Mouse (Mus musculus) bone marrow macrophage, adult 2 months (primary cell): ENCODE results near the gene 4930564D02Rik.

ENCODE experiments used
- CTCF ChIP-seq: IDR thresholded peaks from 2 replicates; pipeline ENCODE4 v1.5.1; 2012; ENCODE audit warnings: low read depth, mild to moderate bottlenecking, low read length, moderate library complexity
- POLR2A ChIP-seq: IDR thresholded peaks from 2 replicates; pipeline ENCODE4 v1.6.1; 2012; ENCODE audit warnings: mild to moderate bottlenecking, low read depth, low read length, borderline replicate concordance

DNA sequence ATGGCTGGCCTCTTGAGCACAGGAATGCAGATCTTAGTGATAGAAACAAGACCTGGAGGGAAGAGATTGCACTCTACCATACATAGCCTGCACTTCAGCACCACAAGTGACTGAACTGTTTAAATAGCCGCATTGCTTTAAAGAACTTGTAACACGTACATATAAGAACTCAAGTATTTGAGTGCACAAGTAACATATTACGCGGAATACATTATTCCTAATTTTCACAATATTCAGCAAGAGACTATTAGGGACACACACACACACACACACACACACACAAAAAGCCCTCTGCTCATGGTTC, 13.0 kb upstream of the 4930564D02Rik start:
- no peak for TF ChIP-seq CTCF
- TF ChIP-seq POLR2A, result no peak
